Mouse (Mus musculus) midbrain, embryonic 13.5 days (tissue): Measurements from ENCODE around the gene Golm1. TPM values are rescaled to one million over a fixed set of nuclear protein-coding genes. Genes with fewer than 3 reads are reported as not detected.
"Not testable (repeated sequence)": the region's sequence is repeated elsewhere in the genome, so short reads cannot be mapped to it uniquely, and the experiment has no call there.

Source experiments
- ATAC-seq: fragments of 200-750 bp; cut with Nextera tagmentation; 2 replicates; pipeline ENCODE4 v1.8.0; 2017; ENCODE audit warnings: mild to moderate bottlenecking, moderate TSS enrichment, moderate library complexity
- H3K27ac ChIP-seq: fragments of 300-500 bp; sonication (generic); 2 replicates; pipeline ENCODE4 v1.5.1; 2015; ENCODE audit warnings: inconsistent platforms, mild to moderate bottlenecking, moderate library complexity
- H3K27me3 ChIP-seq: fragments of 300-500 bp; sonication (generic); 2 replicates; pipeline ENCODE4 v1.6.1; 2015; ENCODE audit warnings: mild to moderate bottlenecking, inconsistent platforms
- H3K36me3 ChIP-seq: fragments of 300-500 bp; sonication (generic); 2 replicates; pipeline ENCODE4 v1.6.1; 2015; ENCODE audit warnings: mild to moderate bottlenecking, inconsistent platforms
- H3K4me1 ChIP-seq: fragments of 300-500 bp; sonication (generic); replicated peaks from 2 replicates; pipeline ENCODE4 v1.6.1; 2015; ENCODE audit warnings: inconsistent platforms
- H3K4me2 ChIP-seq: fragments of 300-500 bp; sonication (generic); replicated peaks from 2 replicates; pipeline ENCODE4 v1.6.1; 2015; ENCODE audit warnings: moderate library complexity, mild to moderate bottlenecking, inconsistent platforms
- H3K4me3 ChIP-seq: fragments of 300-500 bp; sonication (generic); replicated peaks from 2 replicates; pipeline ENCODE4 v1.5.1; 2015; ENCODE audit warnings: mild to moderate bottlenecking, inconsistent platforms
- H3K9ac ChIP-seq: fragments of 300-500 bp; sonication (generic); replicated peaks from 2 replicates; pipeline ENCODE4 v1.6.1; 2015; ENCODE audit warnings: mild to moderate bottlenecking, inconsistent platforms
- H3K9me3 ChIP-seq: fragments of 300-500 bp; sonication (generic); 2 replicates; pipeline ENCODE4 v1.6.1; 2016; ENCODE audit warnings: mild to moderate bottlenecking, inconsistent platforms
- WGBS: fragments of 180-500 bp; shearing (Covaris S2); methylation state at CpG from one replicate; pipeline ENCODE4 v1.1.7; 2015; 5-methylcytosine and 5-hydroxymethylcytosine counted together
- polyA plus RNA-seq: library from polyadenylated mRNA; unstranded; fragments of >200 nt; fragmentation: Nextera tagmentation; extraction: Ambion mirVana; gene quantifications from 2 replicates; pipeline ENCODE4 v1.2.1, GENCODE M21; 2015

Gene Golm1
- polyA plus RNA-seq = 76.2 and 77.0 TPM in 2 replicates

GRCm38 (mm10) chr13:59675151-59676011 is at the start of gene Golm1:
Golm1 (minus strand) TSS chr13:59675811.
- Histone ChIP-seq H3K4me3 (peak within 1 kb of the TSS; percentile 70), H3K9ac (peak within 1 kb of the TSS; percentile 85), H3K4me2 (peak within 1 kb of the TSS; percentile 75), H3K4me1 (peaks cover 29% of the 10 kb centered on the region), H3K36me3 (no peaks in the 10 kb centered on the region), H3K9me3 (no peaks in the 10 kb centered on the region), H3K27ac (peak within 1 kb of the TSS; percentile 90), H3K27me3 (no peaks in the 10 kb centered on the region)
- under 1% methylated on average over 60 of the region's 61 CpGs for WGBS
- peak; percentile 88 for ATAC-seq

- not testable (repeated sequence) for H3K27me3 ChIP-seq, H3K36me3 ChIP-seq, H3K4me3 ChIP-seq, H3K4me2 ChIP-seq, H3K9ac ChIP-seq, H3K9me3 ChIP-seq, H3K27ac ChIP-seq, ATAC-seq
- WGBS = 85% methylated on average over 1 of the region's 1 CpGs
- peaks cover 13% of the 10 kb centered on the region for H3K4me1 ChIP-seq
Observed at GRCm38 (mm10) chr13:59722089-59722488, 46.5 kb upstream of the Golm1 start.

GRCm38 (mm10) chr13:59719475-59719874 is 43.9 kb upstream of the Golm1 start:
- H3K36me3 ChIP-seq = no peaks in the 10 kb centered on the region
- no peak overlapping the region for H3K27ac ChIP-seq
- WGBS = 87% methylated on average over 1 of the region's 1 CpGs
- H3K4me3 ChIP-seq = no peak overlapping the region
- ATAC-seq = no peak
- H3K9me3 ChIP-seq = no peaks in the 10 kb centered on the region
- 0 out of 2 replicates have a peak, but pooled peaks cover under 1% of the 10 kb centered on the region for H3K27me3 ChIP-seq
- H3K4me2 ChIP-seq = no peak overlapping the region
- H3K9ac ChIP-seq = no peak overlapping the region
- H3K4me1 ChIP-seq = 0 out of 2 replicates have a peak, but pooled peaks cover 6% of the 10 kb centered on the region

- WGBS = 48% methylated on average over 6 of the region's 6 CpGs
- not testable (repeated sequence) for ATAC-seq, H3K9me3 ChIP-seq, H3K4me1 ChIP-seq, H3K9ac ChIP-seq, H3K4me3 ChIP-seq, H3K4me2 ChIP-seq, H3K27me3 ChIP-seq, H3K36me3 ChIP-seq, H3K27ac ChIP-seq
Observed at GRCm38 (mm10) chr13:59718857-59719440, 43.3 kb upstream of the Golm1 start.

GRCm38 (mm10) chr13:59713710-59714109 is 38.1 kb upstream of the Golm1 start:
- Histone ChIP-seq H3K27me3 (0 out of 2 replicates have a peak, but pooled peaks cover 7% of the 10 kb centered on the region), H3K4me2 (no peak overlapping the region), H3K4me3 (no peak overlapping the region), H3K9ac (no peak overlapping the region), H3K9me3 (no peaks in the 10 kb centered on the region), H3K4me1 (no peaks in the 10 kb centered on the region), H3K36me3 (no peaks in the 10 kb centered on the region), H3K27ac (no peak overlapping the region)
- ATAC-seq = no peak
- WGBS = 34% methylated on average over 3 of the region's 3 CpGs

- not testable (repeated sequence) for H3K4me1 ChIP-seq, H3K27me3 ChIP-seq, H3K9ac ChIP-seq, H3K4me3 ChIP-seq, ATAC-seq, H3K27ac ChIP-seq, H3K4me2 ChIP-seq, H3K9me3 ChIP-seq, H3K36me3 ChIP-seq
- 74% methylated on average over 3 of the region's 3 CpGs for WGBS
Observed at GRCm38 (mm10) chr13:59711984-59712383, 36.4 kb upstream of the Golm1 start, which contains the start of gene Spata31d1b. Spata31d1b (plus strand) TSS chr13:59712284.

GRCm38 (mm10) chr13:59710230-59710629 is 34.6 kb upstream of the Golm1 start, which contains the start of gene Spata31d1a:
Spata31d1a (minus strand) TSS chr13:59710330.
- Histone ChIP-seq H3K4me3 (no peak within 1 kb of the TSS), H3K36me3 (no peaks in the 10 kb centered on the region), H3K4me1 (no peaks in the 10 kb centered on the region), H3K27ac (no peak within 1 kb of the TSS), H3K9me3 (no peaks in the 10 kb centered on the region), H3K9ac (no peak within 1 kb of the TSS), H3K4me2 (no peak within 1 kb of the TSS), H3K27me3 (0 out of 2 replicates have a peak, but pooled peaks cover 7% of the 10 kb centered on the region)
- ATAC-seq = no peak
- WGBS = 94% methylated on average over 15 of the region's 15 CpGs

- peak; percentile 53; the same call in 1 of the 2 replicates for ATAC-seq
- WGBS = 53% methylated on average over 12 of the region's 12 CpGs
Observed at GRCm38 (mm10) chr13:59704562-59704961, 29.0 kb upstream of the Golm1 start.

GRCm38 (mm10) chr13:59703514-59703913 is 27.9 kb upstream of the Golm1 start:
- no peaks in the 10 kb centered on the region for H3K9me3 ChIP-seq
- H3K27me3 ChIP-seq = no peaks in the 10 kb centered on the region
- no peak for ATAC-seq
- no peak overlapping the region for H3K4me2 ChIP-seq
- H3K9ac ChIP-seq = no peak overlapping the region
- no peak overlapping the region for H3K27ac ChIP-seq
- no peaks in the 10 kb centered on the region for H3K36me3 ChIP-seq
- H3K4me1 ChIP-seq = peaks cover 7% of the 10 kb centered on the region; the same call in 1 of the 2 replicates
- 89% methylated on average over 12 of the region's 12 CpGs for WGBS
- H3K4me3 ChIP-seq = no peak overlapping the region

More at GRCm38 (mm10) chr13:59704562-59704961, 29.0 kb upstream of the Golm1 start:
- Histone ChIP-seq H3K36me3 (no peaks in the 10 kb centered on the region), H3K9me3 (no peaks in the 10 kb centered on the region), H3K4me2 (0 out of 2 replicates have a peak overlapping the region, but pooled peaks have one; percentile 1), H3K9ac (no peak overlapping the region), H3K27me3 (no peaks in the 10 kb centered on the region), H3K4me3 (no peak overlapping the region), H3K4me1 (peaks cover 7% of the 10 kb centered on the region; the same call in 1 of the 2 replicates), H3K27ac (no peak overlapping the region)

GRCm38 (mm10) chr13:59700137-59700536 is 24.5 kb upstream of the Golm1 start:
- not testable (repeated sequence) for H3K4me3 ChIP-seq, H3K36me3 ChIP-seq, H3K4me2 ChIP-seq, H3K9me3 ChIP-seq, H3K4me1 ChIP-seq, ATAC-seq, H3K27ac ChIP-seq, H3K9ac ChIP-seq, H3K27me3 ChIP-seq
- 64% methylated on average over 1 of the region's 1 CpGs for WGBS

GRCm38 (mm10) chr13:59699131-59699530 is 23.5 kb upstream of the Golm1 start:
- H3K36me3 ChIP-seq = no peaks in the 10 kb centered on the region
- no peak overlapping the region for H3K9ac ChIP-seq
- WGBS = 95% methylated on average over 8 of the region's 8 CpGs
- H3K4me3 ChIP-seq = no peak overlapping the region
- ATAC-seq = no peak
- no peaks in the 10 kb centered on the region for H3K9me3 ChIP-seq
- no peaks in the 10 kb centered on the region; the same call in 1 of the 2 replicates for H3K4me1 ChIP-seq
- H3K27me3 ChIP-seq = no peaks in the 10 kb centered on the region
- no peak overlapping the region for H3K4me2 ChIP-seq
- H3K27ac ChIP-seq = no peak overlapping the region

- Histone ChIP-seq H3K9ac (no peak overlapping the region), H3K4me3 (no peak overlapping the region), H3K9me3 (no peaks in the 10 kb centered on the region), H3K4me1 (no peaks in the 10 kb centered on the region), H3K4me2 (no peak overlapping the region), H3K27ac (no peak overlapping the region), H3K27me3 (no peaks in the 10 kb centered on the region), H3K36me3 (no peaks in the 10 kb centered on the region)
- 94% methylated on average over 7 of the region's 7 CpGs for WGBS
- no peak for ATAC-seq
Observed at GRCm38 (mm10) chr13:59695781-59696180, 20.2 kb upstream of the Golm1 start.
